Mouse (Mus musculus): ENCODE data around the gene Babam2. TPM values are rescaled to one million over a fixed set of nuclear protein-coding genes. Genes with fewer than 3 reads are reported as not detected.

Gene Babam2
- total and polyA plus RNA-seq, 2 experiments from 2014 or later = 31.2 to 66.2 TPM

GRCm38 (mm10) chr5:31709389-31709788 is 11.9 kb downstream of the Babam2 start:
- 70% methylated on average over 1 of the region's 1 CpGs for WGBS
- ATAC-seq = no peak
- no peak overlapping the region for H3K4me2 ChIP-seq (ENCODE audit: low read depth, low read length)
- peak; percentile 18 for TF ChIP-seq CTCF (IDR thresholded peaks at IDR 0.05; ENCODE audit: low read depth)
- H3K27me3 ChIP-seq (ENCODE audit: insufficient read depth, low read length) = no peaks in the 10 kb centered on the region
- H3K36me3 ChIP-seq (ENCODE audit: insufficient read depth, low read length) = no peaks in the 10 kb centered on the region
- H3K4me1 ChIP-seq (ENCODE audit: insufficient read depth, low read length) = no peaks in the 10 kb centered on the region
- DNase-seq (ENCODE audit: low spot score) = no peak
- H3K9ac ChIP-seq (replicated peaks; ENCODE audit: low read length) = no peak overlapping the region
- H3K27ac ChIP-seq = no peak overlapping the region
- H3K4me3 ChIP-seq (ENCODE audit: low read length) = no peak overlapping the region
- no peaks in the 10 kb centered on the region for H3K9me3 ChIP-seq (ENCODE audit: low read length)

GRCm38 (mm10) chr5:31713280-31713711 is 15.8 kb downstream of the Babam2 start:
- no peak for DNase-seq (ENCODE audit: low spot score)
- Histone ChIP-seq H3K9me3 (ENCODE audit: low read length) (no peaks in the 10 kb centered on the region), H3K9ac (replicated peaks; ENCODE audit: low read length) (no peak overlapping the region), H3K4me1 (ENCODE audit: insufficient read depth, low read length) (no peaks in the 10 kb centered on the region), H3K36me3 (ENCODE audit: insufficient read depth, low read length) (no peaks in the 10 kb centered on the region), H3K4me3 (ENCODE audit: low read length) (no peak overlapping the region), H3K4me2 (ENCODE audit: low read depth, low read length) (no peak overlapping the region), H3K27me3 (ENCODE audit: insufficient read depth, low read length) (no peaks in the 10 kb centered on the region), H3K27ac (no peak overlapping the region)
- WGBS = 90% methylated on average over 2 of the region's 2 CpGs
- no peak for TF ChIP-seq CTCF (IDR thresholded peaks at IDR 0.05; ENCODE audit: low read depth)
- ATAC-seq = no peak

GRCm38 (mm10) chr5:31713841-31714264 is 16.4 kb downstream of the Babam2 start:
- Histone ChIP-seq H3K9me3 (ENCODE audit: low read length) (no peaks in the 10 kb centered on the region), H3K27ac (no peak overlapping the region), H3K4me2 (ENCODE audit: low read depth, low read length) (no peak overlapping the region), H3K4me3 (ENCODE audit: low read length) (no peak overlapping the region), H3K9ac (replicated peaks; ENCODE audit: low read length) (no peak overlapping the region), H3K36me3 (ENCODE audit: insufficient read depth, low read length) (no peaks in the 10 kb centered on the region), H3K27me3 (ENCODE audit: insufficient read depth, low read length) (no peaks in the 10 kb centered on the region), H3K4me1 (ENCODE audit: insufficient read depth, low read length) (no peaks in the 10 kb centered on the region)
- no peak for DNase-seq (ENCODE audit: low spot score)
- 78% methylated on average over 5 of the region's 5 CpGs for whole genome bisulfite sequencing
- ATAC-seq = no peak
- no peak for TF ChIP-seq CTCF (IDR thresholded peaks at IDR 0.05; ENCODE audit: low read depth)

GRCm38 (mm10) chr5:31715486-31716150 is 18.1 kb downstream of the Babam2 start:
- H3K4me2 ChIP-seq (ENCODE audit: low read depth, low read length) = no peak overlapping the region
- DNase-seq (ENCODE audit: low spot score) (no peak), ATAC-seq (no peak)
- H3K9me3 ChIP-seq (ENCODE audit: low read length) = no peaks in the 10 kb centered on the region
- no peaks in the 10 kb centered on the region for H3K4me1 ChIP-seq (ENCODE audit: insufficient read depth, low read length)
- no peak overlapping the region for H3K4me3 ChIP-seq (ENCODE audit: low read length)
- H3K27ac ChIP-seq = no peak overlapping the region
- no peak for TF ChIP-seq CTCF (IDR thresholded peaks at IDR 0.05; ENCODE audit: low read depth)
- no peak overlapping the region for H3K9ac ChIP-seq (replicated peaks; ENCODE audit: low read length)
- WGBS = 80% methylated on average over 4 of the region's 4 CpGs
- H3K36me3 ChIP-seq (ENCODE audit: insufficient read depth, low read length) = no peaks in the 10 kb centered on the region
- H3K27me3 ChIP-seq (ENCODE audit: insufficient read depth, low read length) = no peaks in the 10 kb centered on the region

- H3K27me3 ChIP-seq (ENCODE audit: insufficient read depth, low read length) = no peaks in the 10 kb centered on the region
- H3K4me1 ChIP-seq (ENCODE audit: insufficient read depth, low read length) = no peaks in the 10 kb centered on the region
- no peak overlapping the region for H3K4me2 ChIP-seq (ENCODE audit: low read depth, low read length)
- WGBS = 75% methylated on average over 6 of the region's 6 CpGs
- no peak for TF ChIP-seq CTCF (IDR thresholded peaks at IDR 0.05; ENCODE audit: low read depth)
- no peak overlapping the region for H3K27ac ChIP-seq
- no peaks in the 10 kb centered on the region for H3K36me3 ChIP-seq (ENCODE audit: insufficient read depth, low read length)
- DNase-seq (ENCODE audit: low spot score) = no peak
- no peak overlapping the region for H3K9ac ChIP-seq (replicated peaks; ENCODE audit: low read length)
- H3K4me3 ChIP-seq (ENCODE audit: low read length) = no peak overlapping the region
- H3K9me3 ChIP-seq (ENCODE audit: low read length) = no peaks in the 10 kb centered on the region
- ATAC-seq = no peak
Observed at GRCm38 (mm10) chr5:31724519-31724918, 27.0 kb downstream of the Babam2 start.

GRCm38 (mm10) chr5:31725885-31726284 is 28.4 kb downstream of the Babam2 start:
- H3K4me3 ChIP-seq (ENCODE audit: low read length) = no peak overlapping the region
- WGBS = 78% methylated on average over 2 of the region's 2 CpGs
- no peak for TF ChIP-seq CTCF (IDR thresholded peaks at IDR 0.05; ENCODE audit: low read depth)

GRCm38 (mm10) chr5:31727456-31727855 is 30.0 kb downstream of the Babam2 start:
- Histone ChIP-seq H3K4me1 (ENCODE audit: insufficient read depth, low read length) (no peaks in the 10 kb centered on the region), H3K4me3 (ENCODE audit: low read length) (no peak overlapping the region), H3K27ac (no peak overlapping the region), H3K4me2 (ENCODE audit: low read depth, low read length) (no peak overlapping the region), H3K9ac (replicated peaks; ENCODE audit: low read length) (no peak overlapping the region), H3K9me3 (ENCODE audit: low read length) (no peaks in the 10 kb centered on the region), H3K36me3 (ENCODE audit: insufficient read depth, low read length) (no peaks in the 10 kb centered on the region), H3K27me3 (ENCODE audit: insufficient read depth, low read length) (no peaks in the 10 kb centered on the region)
- no peak for TF ChIP-seq CTCF (IDR thresholded peaks at IDR 0.05; ENCODE audit: low read depth)
- ATAC-seq (no peak), DNase-seq (ENCODE audit: low spot score) (no peak)
- 70% methylated on average over 5 of the region's 5 CpGs for WGBS

More at GRCm38 (mm10) chr5:31725885-31726284, 28.4 kb downstream of the Babam2 start:
- ATAC-seq = no peak
- H3K27ac ChIP-seq = no peak overlapping the region
- H3K9me3 ChIP-seq (ENCODE audit: low read length) = no peaks in the 10 kb centered on the region
- no peaks in the 10 kb centered on the region for H3K27me3 ChIP-seq (ENCODE audit: insufficient read depth, low read length)
- no peaks in the 10 kb centered on the region for H3K36me3 ChIP-seq (ENCODE audit: insufficient read depth, low read length)
- H3K4me1 ChIP-seq (ENCODE audit: insufficient read depth, low read length) = no peaks in the 10 kb centered on the region
- no peak overlapping the region for H3K4me2 ChIP-seq (ENCODE audit: low read depth, low read length)
- DNase-seq (ENCODE audit: low spot score) = no peak
- no peak overlapping the region for H3K9ac ChIP-seq (replicated peaks; ENCODE audit: low read length)
